Mouse (Mus musculus) heart, embryonic 13.5 days (tissue): Measurements from ENCODE around the gene Zfp3. TPM values are rescaled to one million over a fixed set of nuclear protein-coding genes. Genes with fewer than 3 reads are reported as not detected.

Experiments
- ATAC-seq: fragments of 200-750 bp; cut with Nextera tagmentation; 2 replicates; pipeline ENCODE4 v1.8.0; 2017; ENCODE audit warnings: moderate TSS enrichment; ENCODE audit not compliant: insufficient number of reproducible peaks, low FRiP score, low TSS enrichment; ENCODE audit errors: extremely low read depth
- H3K27ac ChIP-seq: fragments of 300-500 bp; sonication (generic); replicated peaks from 2 replicates; pipeline ENCODE4 v1.5.1; 2015; ENCODE audit warnings: moderate library complexity, mild to moderate bottlenecking, inconsistent platforms
- H3K27me3 ChIP-seq: fragments of 300-500 bp; sonication (generic); replicated peaks from 2 replicates; pipeline ENCODE4 v1.6.1; 2015; ENCODE audit warnings: mild to moderate bottlenecking, inconsistent platforms
- H3K36me3 ChIP-seq: fragments of 300-500 bp; sonication (generic); 2 replicates; pipeline ENCODE4 v1.6.1; 2015; ENCODE audit warnings: mild to moderate bottlenecking, inconsistent platforms
- H3K4me1 ChIP-seq: fragments of 300-500 bp; sonication (generic); 2 replicates; pipeline ENCODE4 v1.6.1; 2015; ENCODE audit warnings: inconsistent platforms
- H3K4me2 ChIP-seq: fragments of 300-500 bp; sonication (generic); 2 replicates; pipeline ENCODE4 v1.6.1; 2015; ENCODE audit warnings: inconsistent platforms, mild to moderate bottlenecking, moderate library complexity
- H3K4me3 ChIP-seq: fragments of 300-500 bp; sonication (generic); 2 replicates; pipeline ENCODE4 v1.5.1; 2015; ENCODE audit warnings: moderate library complexity, mild to moderate bottlenecking, inconsistent platforms
- H3K9ac ChIP-seq: fragments of 300-500 bp; sonication (generic); 2 replicates; pipeline ENCODE4 v1.6.1; 2015; ENCODE audit warnings: inconsistent platforms, mild to moderate bottlenecking, moderate library complexity
- H3K9me3 ChIP-seq: fragments of 300-500 bp; sonication (generic); 2 replicates; pipeline ENCODE4 v1.6.1; 2016; ENCODE audit warnings: inconsistent platforms
- WGBS: fragments of 180-500 bp; shearing (Covaris S2); methylation state at CpG from one replicate; pipeline ENCODE4 v1.1.7; 2015; ENCODE audit warnings: mixed read lengths; 5-methylcytosine and 5-hydroxymethylcytosine counted together
- polyA plus RNA-seq: library from polyadenylated mRNA; unstranded; fragments of >200 nt; fragmentation: Nextera tagmentation; extraction: Ambion mirVana; gene quantifications from 2 replicates; pipeline ENCODE4 v1.2.1, GENCODE M21; 2015

The Zfp3 gene
- polyA plus RNA-seq, 1 experiment from 2014 or later: 8.3 TPM

DNA sequence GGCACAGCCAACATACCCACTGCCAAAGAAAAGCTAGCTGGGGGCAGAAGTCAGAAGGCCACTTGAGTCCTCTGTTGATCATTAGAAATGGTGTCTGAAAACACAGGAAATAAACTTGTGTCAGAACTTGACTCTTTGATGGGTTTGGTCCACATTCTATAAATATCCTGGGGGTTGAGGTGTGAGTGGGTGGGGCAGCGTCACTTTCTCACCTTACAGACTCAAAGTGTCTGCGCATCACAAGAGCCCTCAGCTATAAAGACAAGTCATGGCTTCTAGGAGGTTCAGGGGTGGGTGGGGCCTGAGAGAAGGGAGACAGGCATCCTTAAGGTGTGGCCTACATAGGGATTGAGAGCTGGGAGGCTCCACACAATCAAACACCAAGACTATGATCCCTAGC, 26.4 kb downstream of the Zfp3 start:
- Histone ChIP-seq H3K4me2 (no peak overlapping the region), H3K4me1 (no peaks in the 10 kb centered on the region), H3K27me3 (0 out of 2 replicates have a peak, but pooled peaks cover 4% of the 10 kb centered on the region), H3K9me3 (no peaks in the 10 kb centered on the region), H3K9ac (no peak overlapping the region), H3K27ac (no peak overlapping the region), H3K4me3 (no peak overlapping the region), H3K36me3 (no peaks in the 10 kb centered on the region)
- no peak for ATAC-seq
- 53% methylated on average over 2 of the region's 2 CpGs for WGBS

DNA sequence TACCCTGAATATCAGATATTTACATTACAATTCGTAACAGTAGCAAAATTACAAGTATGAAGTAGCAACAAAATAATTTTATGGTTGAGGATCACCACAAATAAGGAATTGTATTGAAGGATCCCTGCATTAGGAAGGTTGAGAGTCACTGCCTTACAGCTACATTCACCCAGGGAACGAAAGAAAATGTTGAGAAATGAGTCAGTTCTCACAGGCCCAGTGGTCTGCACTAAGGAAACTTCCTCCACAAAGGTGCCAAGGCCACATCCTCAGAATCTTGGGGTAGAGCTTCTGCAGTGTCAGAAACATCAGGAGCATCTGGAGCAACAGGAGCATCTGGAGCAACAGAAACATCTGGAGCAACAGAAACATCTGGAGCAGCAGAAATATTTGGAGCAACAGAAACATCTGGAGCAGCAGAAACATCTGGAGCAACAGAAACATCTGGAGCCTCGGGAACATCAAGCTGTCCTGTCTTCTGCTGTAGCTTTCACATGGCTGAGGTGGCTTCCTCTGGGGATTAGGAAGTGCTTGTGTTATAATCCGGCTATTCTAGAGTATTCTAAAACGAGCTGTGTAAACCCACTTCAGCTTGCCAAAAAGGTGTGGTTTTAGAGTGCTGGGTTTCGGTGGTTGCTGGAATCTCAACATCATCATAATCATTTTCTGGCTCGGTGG, 27.0 kb downstream of the Zfp3 start:
- no peaks in the 10 kb centered on the region for H3K36me3 ChIP-seq
- no peak for ATAC-seq
- no peaks in the 10 kb centered on the region for H3K9me3 ChIP-seq
- H3K4me2 ChIP-seq: no peak overlapping the region
- no peak overlapping the region for H3K9ac ChIP-seq
- H3K27me3 ChIP-seq: 0 out of 2 replicates have a peak, but pooled peaks cover 4% of the 10 kb centered on the region
- no peak overlapping the region for H3K27ac ChIP-seq
- H3K4me1 ChIP-seq: no peaks in the 10 kb centered on the region
- H3K4me3 ChIP-seq: no peak overlapping the region
- 57% methylated on average over 7 of the region's 7 CpGs for WGBS

- WGBS: 78% methylated on average over 5 of the region's 5 CpGs
- no peaks in the 10 kb centered on the region for H3K4me1 ChIP-seq
- H3K27ac ChIP-seq: no peak overlapping the region
- H3K36me3 ChIP-seq: no peaks in the 10 kb centered on the region
- H3K9ac ChIP-seq: no peak overlapping the region
- H3K4me3 ChIP-seq: no peak overlapping the region
- no peaks in the 10 kb centered on the region for H3K9me3 ChIP-seq
- no peak for ATAC-seq
- 0 out of 2 replicates have a peak, but pooled peaks cover 4% of the 10 kb centered on the region for H3K27me3 ChIP-seq
- H3K4me2 ChIP-seq: no peak overlapping the region
Measured at GRCm38 (mm10) chr11:70791676-70792075, 27.7 kb downstream of the Zfp3 start.

DNA sequence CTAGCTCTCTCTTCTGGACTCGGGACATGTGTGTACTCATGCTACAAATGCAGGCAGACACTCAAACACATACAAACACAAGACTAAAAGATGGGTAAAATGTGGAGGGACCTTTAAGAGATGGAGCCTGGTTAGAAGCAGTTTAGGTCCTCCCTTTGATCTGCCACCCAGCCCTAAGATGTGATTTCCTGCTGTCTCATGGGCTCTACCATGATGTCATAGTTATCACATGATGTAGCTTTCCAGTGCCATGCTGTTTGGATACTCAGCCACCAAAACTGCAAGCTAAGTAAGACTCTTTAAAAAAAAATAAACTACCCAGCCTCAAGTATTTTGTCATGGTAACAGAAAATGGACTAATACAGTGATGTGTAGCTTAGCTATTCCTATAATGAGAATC, 28.4 kb downstream of the Zfp3 start:
- Histone ChIP-seq H3K4me1 (no peaks in the 10 kb centered on the region), H3K4me3 (no peak overlapping the region), H3K27me3 (no peaks in the 10 kb centered on the region), H3K36me3 (no peaks in the 10 kb centered on the region), H3K9me3 (no peaks in the 10 kb centered on the region), H3K27ac (no peak overlapping the region), H3K9ac (no peak overlapping the region), H3K4me2 (no peak overlapping the region)
- 87% methylated on average over 1 of the region's 1 CpGs for WGBS
- ATAC-seq: no peak

DNA sequence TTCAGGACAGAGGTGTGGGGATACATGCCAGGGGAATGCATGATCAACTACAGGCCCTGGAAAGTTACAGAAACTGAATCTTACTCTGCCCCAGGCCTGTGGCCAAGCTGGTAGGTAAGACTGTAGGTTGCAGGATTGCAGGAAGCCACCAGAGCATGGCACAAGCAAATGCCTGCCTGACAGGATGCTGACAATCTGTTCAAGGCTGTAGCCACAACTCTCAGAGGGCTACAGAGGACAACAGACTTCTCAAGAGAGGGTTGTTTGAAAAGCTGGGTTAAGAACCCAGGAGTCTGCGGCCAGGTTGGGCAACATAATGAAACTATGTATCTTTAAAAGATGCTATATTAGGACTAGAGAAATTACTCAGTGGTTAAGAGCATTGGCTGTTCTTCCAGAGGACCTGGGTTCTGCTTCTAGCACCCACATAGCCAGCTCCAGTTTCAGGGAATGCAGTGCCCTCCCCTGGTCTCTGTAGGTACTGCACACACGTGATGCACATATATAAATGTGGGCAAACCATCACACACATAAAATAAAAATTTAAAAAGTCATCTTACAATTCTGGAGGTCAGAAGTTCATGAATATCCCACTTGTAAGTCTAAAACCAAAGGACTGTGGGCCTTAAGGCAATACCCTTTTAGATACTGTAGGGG, 38.3 kb downstream of the Zfp3 start:
- H3K4me3 ChIP-seq: no peak overlapping the region
- H3K36me3 ChIP-seq: no peaks in the 10 kb centered on the region
- no peaks in the 10 kb centered on the region for H3K27me3 ChIP-seq
- no peak overlapping the region for H3K27ac ChIP-seq
- no peaks in the 10 kb centered on the region for H3K4me1 ChIP-seq
- H3K9me3 ChIP-seq: no peaks in the 10 kb centered on the region
- no peak overlapping the region for H3K4me2 ChIP-seq
- no peak overlapping the region for H3K9ac ChIP-seq
- WGBS: 85% methylated on average over 2 of the region's 2 CpGs
- ATAC-seq: no peak

DNA sequence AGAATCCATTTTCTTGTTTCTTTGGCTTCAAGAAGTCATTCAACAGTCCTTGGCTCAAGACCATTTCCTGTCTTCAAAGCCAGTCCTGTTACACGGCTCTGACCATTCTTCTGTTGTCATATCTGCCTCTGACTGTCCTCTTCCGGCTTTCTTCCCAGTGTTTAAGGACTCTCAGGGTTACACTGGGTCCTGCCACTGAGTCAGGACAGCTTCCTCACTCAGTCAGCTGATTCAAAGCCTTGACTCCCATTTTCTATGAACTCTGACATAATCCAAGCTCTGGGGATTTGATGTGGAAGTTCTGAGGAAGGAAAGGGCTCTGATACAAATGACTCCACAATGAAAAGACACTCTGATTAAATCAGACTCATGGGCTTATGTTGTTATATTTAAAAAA, 38.9 kb downstream of the Zfp3 start:
- Histone ChIP-seq H3K9me3 (no peaks in the 10 kb centered on the region), H3K27ac (no peak overlapping the region), H3K4me2 (no peak overlapping the region), H3K4me1 (no peaks in the 10 kb centered on the region), H3K36me3 (no peaks in the 10 kb centered on the region), H3K4me3 (no peak overlapping the region), H3K9ac (no peak overlapping the region), H3K27me3 (no peaks in the 10 kb centered on the region)
- 54% methylated on average over 2 of the region's 2 CpGs for WGBS
- ATAC-seq: no peak

DNA sequence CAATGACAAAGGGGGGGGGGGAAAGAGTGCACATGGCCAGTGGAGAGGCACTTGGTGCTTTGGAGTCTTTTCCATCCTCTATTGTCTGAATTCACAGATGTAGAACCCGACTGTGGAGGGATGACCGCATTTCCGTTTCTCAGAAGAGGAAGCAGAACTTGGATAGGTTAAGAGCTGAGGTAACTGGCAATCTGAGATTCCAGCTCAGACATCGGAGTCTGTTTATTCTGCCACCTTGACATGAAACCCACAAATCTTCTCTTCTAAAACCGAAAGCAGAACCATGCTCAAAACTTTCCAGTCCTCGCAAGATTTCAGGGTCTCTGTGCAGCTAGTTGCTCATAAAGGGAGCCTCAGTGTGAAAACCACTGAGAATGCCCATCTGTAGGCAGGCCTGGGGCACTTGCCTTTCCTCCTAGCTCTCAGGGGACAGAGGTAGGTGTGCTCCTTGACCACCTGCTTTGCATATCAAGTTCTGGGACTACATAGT, 39.7 kb downstream of the Zfp3 start:
- Histone ChIP-seq H3K4me2 (no peak overlapping the region), H3K4me1 (no peaks in the 10 kb centered on the region), H3K27ac (0 out of 2 replicates have a peak overlapping the region, but pooled peaks have one; percentile 24), H3K4me3 (no peak overlapping the region), H3K36me3 (no peaks in the 10 kb centered on the region), H3K9me3 (no peaks in the 10 kb centered on the region), H3K27me3 (no peaks in the 10 kb centered on the region), H3K9ac (no peak overlapping the region)
- ATAC-seq: no peak
- 59% methylated on average over 6 of the region's 6 CpGs for WGBS

- no peak overlapping the region for H3K27ac ChIP-seq
- H3K4me1 ChIP-seq: no peaks in the 10 kb centered on the region
- 72% methylated on average over 3 of the region's 3 CpGs for WGBS
- no peak overlapping the region for H3K9ac ChIP-seq
- H3K4me3 ChIP-seq: no peak overlapping the region
- H3K27me3 ChIP-seq: no peaks in the 10 kb centered on the region
- no peaks in the 10 kb centered on the region for H3K36me3 ChIP-seq
- H3K4me2 ChIP-seq: no peak overlapping the region
- no peak for ATAC-seq
- H3K9me3 ChIP-seq: no peaks in the 10 kb centered on the region
Measured at GRCm38 (mm10) chr11:70804395-70804794, 40.4 kb downstream of the Zfp3 start.

DNA sequence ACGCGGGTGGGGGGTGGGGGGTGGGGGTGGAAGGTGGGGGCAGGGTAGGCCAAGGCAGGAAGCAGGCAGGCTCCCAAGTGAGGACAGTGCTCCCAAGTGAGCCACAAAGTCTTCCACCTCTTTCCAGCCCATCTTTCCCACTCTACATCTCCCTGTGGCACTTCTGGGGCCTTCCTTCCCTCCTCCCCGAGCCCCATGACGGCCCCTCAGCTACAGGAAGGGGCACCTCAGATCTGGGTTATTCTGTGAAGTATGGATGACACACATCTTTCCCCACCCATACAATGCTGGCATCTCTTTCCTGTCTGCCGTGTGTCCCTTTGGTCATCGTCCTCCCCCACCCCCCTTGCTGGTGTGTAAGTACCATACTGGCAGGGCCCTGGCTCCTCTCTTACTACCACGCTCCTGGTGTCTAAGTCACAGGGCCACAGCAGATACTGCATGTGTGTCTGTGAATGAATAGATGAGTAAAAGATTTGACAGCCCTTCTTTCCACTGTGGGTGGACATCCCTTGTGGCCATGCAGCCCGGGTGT, 41.7 kb downstream of the Zfp3 start:
- Histone ChIP-seq H3K36me3 (no peaks in the 10 kb centered on the region), H3K4me1 (no peaks in the 10 kb centered on the region), H3K9me3 (no peaks in the 10 kb centered on the region), H3K4me3 (no peak overlapping the region), H3K27me3 (no peaks in the 10 kb centered on the region), H3K4me2 (peak overlapping the region; percentile 27), H3K9ac (no peak overlapping the region), H3K27ac (0 out of 2 replicates have a peak overlapping the region, but pooled peaks have one; percentile 42)
- 60% methylated on average over 8 of the region's 8 CpGs for WGBS
- ATAC-seq: no peak

DNA sequence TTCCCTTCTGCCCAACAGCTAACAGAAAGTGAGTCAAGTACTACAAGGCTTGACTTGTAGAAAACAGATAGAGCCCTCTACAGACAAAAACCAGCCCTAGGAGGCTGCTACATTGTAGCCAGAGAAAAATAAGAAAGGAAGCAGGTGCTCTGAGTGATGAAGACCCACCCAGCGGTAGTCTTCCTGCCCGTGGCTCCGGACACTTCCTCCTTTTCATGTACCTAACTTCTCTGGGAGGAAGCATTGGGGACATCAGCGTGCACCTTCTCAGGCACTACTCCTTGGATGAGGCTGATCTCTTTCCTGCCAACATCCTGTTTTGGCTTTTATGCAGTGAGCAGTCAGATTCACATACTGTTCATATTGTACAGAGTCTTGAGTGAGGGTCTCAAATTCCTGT, 42.7 kb downstream of the Zfp3 start:
- Histone ChIP-seq H3K4me3 (no peak overlapping the region), H3K27ac (no peak overlapping the region), H3K27me3 (no peaks in the 10 kb centered on the region), H3K4me1 (no peaks in the 10 kb centered on the region), H3K9me3 (no peaks in the 10 kb centered on the region), H3K36me3 (no peaks in the 10 kb centered on the region), H3K4me2 (no peak overlapping the region), H3K9ac (no peak overlapping the region)
- WGBS: 64% methylated on average over 4 of the region's 4 CpGs
- no peak for ATAC-seq

DNA sequence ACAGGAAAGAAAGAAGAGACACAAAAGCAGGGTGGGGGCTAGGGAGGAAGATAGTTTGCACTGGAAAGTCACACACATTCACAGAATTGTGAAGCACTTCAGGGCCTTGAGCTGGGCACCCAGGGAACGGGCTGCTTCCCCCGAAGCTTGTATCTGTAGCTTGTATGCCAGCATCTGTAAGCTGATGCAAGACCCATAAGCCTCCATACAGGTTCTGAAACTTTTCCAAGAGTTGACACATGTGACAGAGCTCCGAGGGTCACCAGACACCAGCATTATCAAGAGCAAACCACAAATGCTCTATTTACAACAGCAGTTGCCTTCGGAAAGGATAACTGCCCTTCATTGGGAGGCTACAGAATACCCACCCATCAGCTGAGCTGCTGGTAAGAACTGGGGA, 43.6 kb downstream of the Zfp3 start:
- Histone ChIP-seq H3K9me3 (no peaks in the 10 kb centered on the region), H3K4me2 (no peak overlapping the region), H3K27ac (no peak overlapping the region), H3K4me3 (no peak overlapping the region), H3K9ac (no peak overlapping the region), H3K27me3 (no peaks in the 10 kb centered on the region), H3K36me3 (no peaks in the 10 kb centered on the region), H3K4me1 (no peaks in the 10 kb centered on the region)
- no peak for ATAC-seq
- WGBS: 65% methylated on average over 4 of the region's 4 CpGs
